Mouse (Mus musculus) lung, postnatal 10 days (tissue): ENCODE measurements around the gene Gm1043.

Experiments used
- DNase-seq: peaks from one replicate; pipeline ENCODE4 v3.0.0; 2021

Gm1043 gene

DNA sequence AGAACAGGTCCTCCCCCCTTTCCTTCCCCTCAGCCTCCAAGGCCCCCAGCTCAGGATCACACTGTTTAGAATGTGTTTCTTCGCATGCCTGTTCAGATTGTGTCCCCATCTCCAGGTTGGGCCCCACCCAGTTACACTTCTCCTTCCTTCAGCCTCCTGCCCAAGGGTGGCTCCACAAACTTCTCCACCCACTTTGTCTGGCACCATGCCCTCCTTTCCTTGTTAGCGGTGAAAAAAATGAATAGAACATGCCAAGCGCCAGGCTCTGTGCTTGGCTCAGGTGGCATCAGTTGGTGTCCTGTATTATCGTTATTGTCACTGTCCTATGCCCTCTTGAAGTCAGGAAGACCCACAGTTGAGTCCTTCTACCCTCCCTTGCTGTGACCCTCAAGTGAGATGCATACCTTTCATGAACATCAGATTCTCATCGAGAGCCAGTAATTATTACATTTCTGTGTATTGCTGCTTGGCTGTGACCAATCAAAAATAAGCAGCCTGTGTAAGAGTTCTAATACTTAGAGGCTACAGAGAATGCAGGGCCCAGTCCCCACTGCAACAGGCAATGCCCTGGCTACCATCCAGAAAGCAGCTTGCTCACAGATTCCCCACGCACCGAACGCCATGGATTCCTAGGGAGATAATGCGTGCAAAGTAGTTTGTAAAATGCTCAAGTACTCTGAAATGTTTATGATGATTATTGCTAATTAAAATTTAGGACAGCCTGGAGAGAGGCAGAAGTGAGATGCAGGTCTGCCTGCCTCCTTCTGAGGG lies 128.0 kb downstream of the Gm1043 start:
- DNase-seq: no peak

DNA sequence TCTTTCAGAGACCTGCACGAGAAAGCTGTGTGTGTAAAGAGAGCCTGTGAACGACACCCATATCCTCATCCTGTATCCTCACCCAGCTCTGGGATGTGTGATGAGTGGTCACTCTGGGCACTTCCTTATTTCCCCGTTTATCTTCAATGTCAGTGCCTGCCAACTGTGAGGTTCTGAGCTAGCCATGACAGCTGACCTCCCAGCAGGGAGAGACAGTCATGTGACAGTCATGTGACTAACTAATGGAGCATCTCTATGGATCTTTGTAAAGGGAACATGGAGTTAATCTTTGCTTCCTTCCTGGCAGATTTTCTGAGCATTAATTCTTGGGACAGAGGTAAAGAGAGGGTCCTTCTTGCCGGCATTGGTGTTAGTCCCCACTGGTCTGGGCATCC lies 128.5 kb downstream of the Gm1043 start:
- no peak for DNase-seq

DNA sequence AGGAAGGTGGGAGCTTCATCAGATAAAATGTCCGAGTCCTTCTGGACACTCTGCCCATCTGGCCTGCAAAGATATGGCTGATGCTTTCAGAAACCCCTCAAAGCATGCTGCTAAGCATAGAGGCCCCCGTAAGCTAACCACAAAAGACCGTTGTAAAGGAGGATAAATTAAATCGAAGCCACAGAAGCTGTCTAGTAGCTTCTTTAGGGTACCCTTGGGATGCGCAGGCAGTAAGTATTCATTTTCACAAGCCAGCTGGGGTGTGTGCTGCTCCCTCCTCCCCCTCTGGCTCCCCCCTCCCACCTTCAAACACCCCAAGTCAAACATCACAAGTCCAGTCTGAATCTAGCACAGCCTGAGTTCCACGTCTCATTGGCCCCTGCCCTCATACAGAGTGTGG lies 129.4 kb downstream of the Gm1043 start:
- DNase-seq: no peak

DNA sequence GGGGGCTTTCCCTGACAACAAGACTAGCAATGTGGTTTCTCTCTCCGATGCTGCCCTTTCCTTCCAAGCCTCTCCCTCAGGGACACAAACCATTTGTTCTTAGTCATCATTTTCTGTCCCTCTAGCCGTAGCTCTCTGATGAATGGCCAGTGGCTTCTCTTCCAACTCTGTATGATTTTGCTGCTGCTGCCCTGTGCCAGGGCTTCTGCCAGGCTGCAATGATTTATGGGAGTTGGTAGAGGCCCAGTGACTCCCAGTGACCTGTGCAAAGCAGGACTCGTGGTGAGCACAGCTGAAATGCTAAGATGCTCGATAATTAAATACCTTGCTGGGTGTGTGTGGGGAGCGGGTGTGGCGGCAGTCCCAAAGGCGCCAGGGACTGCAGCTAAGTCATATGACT lies 130.1 kb downstream of the Gm1043 start:
- DNase-seq: no peak

DNA sequence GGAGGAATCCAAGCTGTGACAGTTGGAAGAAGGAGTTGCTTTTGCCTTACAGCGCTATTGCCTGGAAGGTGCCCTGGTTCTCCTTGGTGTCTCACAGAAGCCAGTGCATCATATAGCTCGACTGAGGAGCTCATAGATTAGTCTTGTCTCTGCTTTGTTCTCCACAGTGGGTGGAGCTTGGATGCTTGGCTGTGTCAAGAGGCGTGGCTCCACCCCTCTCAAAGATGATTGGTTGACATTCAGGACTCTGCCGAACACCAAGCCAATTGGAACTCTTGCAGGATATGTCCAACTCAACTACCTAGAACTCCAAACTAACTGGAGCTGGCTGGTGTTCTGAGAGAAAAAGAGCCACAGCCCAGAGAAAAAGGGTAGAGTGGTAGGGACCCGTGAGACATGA lies 134.4 kb downstream of the Gm1043 start:
- no peak for DNase-seq

DNA sequence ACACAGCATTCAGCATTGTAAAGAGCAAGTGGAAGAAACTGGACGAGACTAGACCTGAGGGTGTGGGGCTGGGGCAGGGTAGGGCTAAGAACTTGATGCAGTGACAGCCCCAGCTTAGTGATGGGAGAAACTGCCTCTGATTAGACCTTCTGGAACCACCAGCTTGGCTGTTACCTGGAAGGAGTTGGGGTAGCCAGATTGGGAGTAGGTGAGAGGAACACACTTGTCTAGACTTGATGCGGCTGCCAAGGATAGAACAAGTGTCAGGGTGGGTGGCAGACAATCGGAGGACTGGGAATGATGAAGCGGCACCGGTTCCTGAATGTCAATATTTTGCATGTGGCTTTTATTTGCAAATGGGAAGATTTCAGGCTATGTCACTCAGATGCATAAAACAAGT lies 135.4 kb downstream of the Gm1043 start:
- no peak for DNase-seq

DNA sequence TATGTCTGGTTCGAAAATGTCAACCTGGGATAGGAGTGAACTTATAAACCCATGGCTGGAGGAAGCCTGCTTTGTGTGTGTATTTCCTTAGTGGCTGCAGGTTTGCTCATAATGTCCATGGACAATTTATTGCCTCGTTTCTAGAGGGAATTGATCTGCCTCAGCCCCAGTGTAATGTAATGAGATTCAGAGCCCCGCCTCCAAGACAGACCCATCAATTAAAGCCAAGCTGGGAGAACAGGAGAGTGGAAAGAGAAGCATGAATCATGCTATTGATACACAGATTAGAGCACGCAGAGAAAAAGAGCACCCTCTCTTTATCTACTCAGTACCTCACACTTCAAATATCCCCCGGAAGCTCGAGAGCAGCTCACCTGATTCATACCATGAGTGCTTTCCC lies 136.4 kb downstream of the Gm1043 start:
- DNase-seq: no peak

DNA sequence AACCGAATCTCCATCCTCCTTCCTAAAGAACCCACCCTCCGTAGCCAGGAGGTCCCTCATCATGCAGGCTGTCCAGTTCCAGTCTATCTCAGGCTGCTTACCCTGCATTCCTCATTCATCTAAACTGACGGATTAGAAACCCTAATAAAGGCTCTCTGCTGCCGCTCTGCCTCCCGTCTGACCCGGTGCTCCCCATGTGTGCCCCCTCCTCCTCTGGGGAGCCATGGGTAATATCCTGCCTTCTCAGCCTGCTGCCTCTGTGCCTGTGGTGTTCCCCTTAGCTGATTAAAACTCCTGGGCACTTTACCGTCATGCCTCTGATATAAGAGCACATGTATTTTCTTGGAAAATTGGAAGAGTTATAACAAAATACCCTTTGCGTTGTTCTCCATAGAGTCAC lies 137.1 kb downstream of the Gm1043 start:
- no peak for DNase-seq

DNA sequence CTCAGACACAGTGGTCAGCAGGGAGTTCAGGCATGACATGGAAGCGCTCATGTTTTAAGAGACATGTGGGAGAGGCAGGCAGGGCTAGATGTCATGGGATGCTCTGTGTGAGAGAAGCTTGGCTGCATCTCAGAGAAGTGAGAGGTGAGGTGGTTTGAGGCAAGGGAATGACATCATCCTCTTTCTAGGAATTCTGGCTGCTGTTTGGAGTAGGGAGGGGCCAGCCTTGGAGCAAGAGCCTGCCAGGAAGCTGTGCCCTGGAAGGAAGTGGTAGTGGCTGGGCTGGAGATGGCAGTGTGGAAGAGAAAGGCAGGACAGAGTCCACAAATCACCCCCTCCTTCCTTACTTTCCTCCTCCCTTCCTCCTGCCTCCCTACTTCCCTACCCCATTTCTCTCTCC lies 140.5 kb downstream of the Gm1043 start:
- no peak for DNase-seq

DNA sequence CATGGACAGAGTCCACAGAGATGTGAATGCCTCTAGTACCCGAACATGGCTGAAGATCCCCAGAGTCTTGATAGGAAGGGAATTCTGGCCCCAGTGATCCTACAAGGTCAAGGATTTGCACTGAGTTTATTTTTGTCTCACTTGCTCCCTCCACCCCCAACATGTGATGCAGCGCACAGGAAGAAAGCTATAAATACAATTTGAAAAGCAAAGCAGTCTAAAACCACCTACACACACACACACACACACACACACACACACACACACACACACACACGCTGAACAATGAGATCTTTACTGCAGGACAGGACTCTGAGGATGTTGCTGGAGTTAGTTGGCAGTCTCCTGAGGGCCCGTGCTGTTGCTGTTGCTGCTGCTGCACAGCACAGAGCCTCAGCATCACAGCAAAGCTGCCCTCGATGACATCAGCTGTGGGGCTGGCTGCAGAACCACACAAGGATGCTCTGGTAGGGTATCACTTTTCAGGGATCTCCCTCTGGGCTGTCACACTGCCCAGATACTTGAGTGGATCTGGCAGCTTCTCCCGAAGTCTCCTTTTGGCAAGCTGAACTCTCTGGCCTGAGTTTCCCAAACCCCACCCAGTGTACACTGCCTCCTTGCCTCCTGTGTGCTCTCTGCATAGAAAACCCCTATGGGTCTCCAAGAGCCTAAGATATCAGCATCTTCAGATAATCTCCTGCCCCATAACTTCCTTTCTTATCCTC lies 142.9 kb downstream of the Gm1043 start:
- no peak for DNase-seq

DNA sequence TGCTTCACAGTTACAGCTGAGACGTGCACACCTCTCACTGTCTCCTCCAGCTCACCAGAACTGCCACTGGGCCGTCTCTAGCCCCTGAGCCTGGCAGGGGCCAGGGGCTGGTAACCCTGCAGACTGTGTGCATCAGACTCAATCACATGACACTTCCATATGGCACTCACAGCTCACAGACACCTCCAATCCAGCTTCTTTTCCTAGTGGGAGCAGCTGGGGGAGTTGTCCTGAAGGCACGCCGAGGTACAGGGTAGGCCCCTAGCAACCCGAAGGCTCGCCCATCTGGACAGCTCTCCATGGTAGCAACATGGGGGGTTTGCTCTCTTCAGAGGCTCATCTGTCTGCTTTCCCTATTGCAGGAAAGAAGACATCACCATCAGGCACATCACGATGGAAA lies 143.7 kb downstream of the Gm1043 start:
- no peak for DNase-seq

DNA sequence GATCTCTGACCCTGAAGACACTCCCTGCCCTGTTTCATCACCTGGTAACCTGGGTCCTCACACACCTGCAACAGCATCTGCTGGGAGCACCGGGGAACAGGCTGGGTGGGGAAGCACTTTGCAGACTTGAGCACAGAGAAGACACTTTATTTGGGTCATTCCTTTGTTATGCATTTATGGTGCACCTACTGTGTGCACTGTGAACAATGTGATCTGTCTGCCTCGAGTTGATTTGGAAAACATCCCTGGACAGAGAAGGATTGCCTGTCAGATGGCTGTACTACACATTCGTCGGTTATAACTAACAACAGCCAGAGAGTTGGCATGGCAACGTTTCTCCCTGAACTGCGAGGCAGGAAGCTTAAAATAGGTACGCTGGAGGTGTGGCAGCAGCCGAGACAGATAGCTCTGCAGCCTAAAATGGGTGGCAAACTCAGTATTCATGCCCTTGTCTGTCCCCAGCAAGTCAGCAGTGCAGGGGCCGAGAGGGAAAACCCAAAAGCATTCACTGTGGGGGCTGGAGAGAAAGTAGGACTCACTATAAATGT lies 147.9 kb downstream of the Gm1043 start:
- no peak for DNase-seq

DNA sequence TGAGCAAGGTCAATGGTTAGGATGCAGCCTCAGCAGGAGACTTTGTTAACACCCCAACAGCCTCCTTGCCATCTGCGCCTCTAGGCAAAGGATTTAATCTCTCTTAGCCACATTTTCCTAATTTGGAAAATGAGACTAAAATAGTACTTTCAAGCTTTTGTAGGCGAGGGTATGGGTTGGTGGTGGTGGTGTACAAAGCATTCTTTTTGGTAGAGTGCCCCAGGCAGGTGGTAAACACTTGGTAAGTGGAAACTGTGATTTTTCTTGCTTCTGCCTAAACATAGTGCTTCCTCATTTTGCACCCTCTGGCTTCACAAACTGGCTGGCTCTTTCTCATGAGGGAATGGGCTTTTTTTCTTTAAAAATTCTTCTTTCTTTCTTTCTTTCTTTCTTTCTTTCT lies 153.5 kb downstream of the Gm1043 start:
- no peak for DNase-seq

DNA sequence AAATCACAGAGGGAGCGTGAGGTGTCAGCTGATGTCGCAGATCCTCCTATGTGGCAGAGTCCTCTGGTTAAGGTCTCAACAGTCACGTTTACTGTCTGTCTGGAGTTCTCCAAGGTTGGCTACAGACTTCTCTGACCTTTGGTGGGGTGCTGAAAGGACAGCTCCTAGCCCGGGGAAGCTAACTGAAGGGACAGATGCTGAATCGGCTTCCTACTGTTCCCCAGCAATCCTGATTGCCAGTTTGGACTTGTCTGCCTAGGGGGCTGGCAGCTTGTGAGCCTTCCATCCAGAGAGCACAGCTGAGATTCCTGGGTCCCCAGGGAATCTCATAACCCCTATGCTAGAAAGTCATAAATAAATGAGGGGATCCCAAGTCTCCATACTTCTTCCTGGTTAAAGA lies 155.4 kb downstream of the Gm1043 start:
- DNase-seq: no peak

DNA sequence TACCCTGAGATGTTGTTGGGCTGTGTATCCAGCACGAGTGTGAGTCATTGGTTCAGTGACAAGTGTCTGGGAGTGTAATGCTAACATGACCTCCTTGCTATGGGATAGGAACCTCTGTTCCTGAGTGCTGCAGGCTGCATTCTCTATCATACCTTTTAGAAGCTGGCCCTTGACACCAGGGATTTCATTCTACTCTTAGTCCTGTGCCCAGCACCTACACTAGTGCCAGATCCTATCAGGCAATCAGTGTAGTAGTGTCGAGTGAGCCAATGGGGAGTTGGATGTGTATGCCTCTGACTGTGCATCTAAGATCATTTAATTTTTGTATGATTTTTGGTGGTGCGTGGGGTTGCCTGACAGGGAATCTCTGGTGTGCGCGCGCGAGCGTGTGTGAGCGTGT lies 156.1 kb downstream of the Gm1043 start:
- no peak for DNase-seq

DNA sequence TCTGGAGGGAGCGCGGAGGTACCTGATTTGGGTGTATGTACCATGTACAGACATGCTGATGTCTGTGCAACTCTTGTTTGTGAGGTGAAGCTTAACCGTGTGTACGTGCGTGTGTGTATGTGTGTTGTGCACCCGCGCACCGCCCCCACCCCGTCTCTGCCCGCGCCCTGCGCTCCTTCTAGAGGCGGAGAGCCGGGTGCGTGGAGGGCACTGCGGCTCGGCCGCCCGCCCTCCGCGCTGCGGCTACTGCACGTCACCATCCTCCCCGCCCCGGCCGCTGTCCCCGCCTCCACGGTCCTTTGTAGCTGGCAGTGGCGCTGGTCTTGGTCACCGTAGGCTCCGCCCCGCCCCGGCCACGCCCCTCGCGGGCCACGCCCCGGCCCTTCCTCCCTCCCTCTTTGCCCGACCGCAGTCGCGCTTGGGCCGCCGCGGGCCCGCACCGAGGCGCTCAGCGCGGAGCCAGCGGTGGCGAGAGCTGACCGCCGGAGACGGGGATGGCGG lies 156.5 kb downstream of the Gm1043 start, which contains the start of gene Crmp1:
Gene Crmp1 (plus strand): TSS at position 290 of the 501 bp plus-strand sequence.
- no peak for DNase-seq

DNA sequence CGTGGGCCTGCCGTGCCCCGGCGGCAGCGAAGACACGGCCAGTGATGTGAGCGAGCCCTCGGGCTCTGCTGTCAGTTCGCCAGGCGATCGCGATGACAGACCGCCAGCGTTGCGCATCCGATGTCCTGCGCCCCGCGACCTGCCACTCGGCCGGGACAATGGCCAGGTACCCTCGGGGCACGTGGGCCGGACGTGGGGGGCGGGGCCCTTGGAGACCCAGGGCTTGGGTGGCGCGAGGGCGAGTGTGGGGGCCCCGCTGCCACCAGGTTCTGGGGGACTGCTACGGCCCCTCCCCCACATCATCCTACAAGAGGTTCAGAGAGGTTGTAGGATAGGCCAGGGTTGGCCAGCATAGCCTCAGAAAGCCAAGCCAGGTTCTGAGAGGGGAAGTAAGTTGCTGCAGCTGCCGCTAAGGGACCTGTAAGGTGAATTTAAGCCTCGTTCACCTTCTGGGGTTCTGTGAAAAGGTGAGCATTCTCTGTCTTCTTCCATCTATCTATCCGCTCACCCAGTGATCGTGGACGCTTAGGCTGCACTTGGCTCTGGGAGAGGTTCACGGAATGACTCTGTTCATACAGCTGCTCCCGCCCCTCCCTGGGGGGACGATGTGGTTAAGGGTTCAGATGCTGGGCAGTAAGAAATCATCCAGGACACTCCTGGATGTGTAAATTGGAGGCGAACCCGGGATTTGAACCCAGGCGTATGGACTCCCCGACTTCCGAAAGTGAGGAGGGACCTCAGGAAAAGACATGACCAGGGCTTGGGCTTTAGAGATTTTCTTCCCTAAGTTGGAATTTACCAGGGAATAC lies 157.4 kb downstream of the Gm1043 start:
- DNase-seq: no peak

DNA sequence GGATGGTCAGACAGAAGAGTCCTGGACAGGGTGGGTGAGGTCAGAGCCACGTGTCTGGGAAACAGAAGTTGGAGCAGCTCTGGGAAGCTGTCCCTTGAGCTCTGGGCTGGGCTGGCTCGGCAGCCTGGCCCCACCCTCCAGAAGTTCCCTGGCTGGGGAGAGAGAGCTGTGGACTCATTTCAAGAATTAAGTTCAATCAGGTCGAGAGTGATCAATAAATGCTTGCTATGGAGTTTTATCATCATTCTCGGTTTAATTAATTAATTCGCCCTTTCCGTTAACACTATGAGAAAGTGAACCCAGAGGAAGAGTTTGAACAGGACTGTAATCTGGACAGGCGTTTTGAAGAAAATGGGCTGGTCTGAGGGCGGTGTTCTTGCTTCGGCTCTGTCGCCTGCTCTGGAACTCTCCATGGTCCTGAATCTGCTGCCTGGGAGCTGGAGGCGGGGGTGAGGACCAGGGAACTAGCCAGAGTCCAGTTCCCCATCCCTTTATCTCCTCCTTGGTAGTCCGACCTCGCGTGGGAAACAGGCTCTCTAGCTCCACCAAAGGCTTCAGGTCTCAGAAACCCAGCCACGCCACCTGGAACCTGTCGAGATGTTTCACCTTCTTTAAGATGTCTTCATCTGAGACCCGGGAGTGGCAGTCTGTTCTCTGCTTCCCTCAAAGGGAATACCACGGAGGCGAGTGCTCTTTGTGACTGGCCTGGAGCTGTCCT lies 158.2 kb downstream of the Gm1043 start:
- peak; percentile 83 for DNase-seq

DNA sequence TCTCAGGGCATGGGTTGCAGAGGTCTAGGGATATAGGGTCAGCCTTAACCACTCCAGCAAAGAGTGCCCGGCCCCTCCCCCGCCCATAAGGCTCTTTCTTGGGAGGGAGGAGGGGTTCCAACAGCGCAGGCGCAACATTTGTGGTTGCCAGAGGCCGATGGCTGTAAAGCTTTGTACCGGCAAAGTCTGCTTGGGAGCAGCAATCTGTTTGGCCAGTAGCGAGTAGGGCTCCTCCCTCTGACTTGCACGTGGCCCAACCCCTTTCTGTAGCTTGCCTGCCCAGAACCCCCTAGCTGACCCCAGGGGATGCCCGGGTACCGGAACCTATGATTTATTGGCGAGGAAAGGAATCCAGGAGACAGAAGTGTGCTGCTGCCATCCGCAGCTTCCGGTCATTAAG lies 159.0 kb downstream of the Gm1043 start:
- DNase-seq: no peak

DNA sequence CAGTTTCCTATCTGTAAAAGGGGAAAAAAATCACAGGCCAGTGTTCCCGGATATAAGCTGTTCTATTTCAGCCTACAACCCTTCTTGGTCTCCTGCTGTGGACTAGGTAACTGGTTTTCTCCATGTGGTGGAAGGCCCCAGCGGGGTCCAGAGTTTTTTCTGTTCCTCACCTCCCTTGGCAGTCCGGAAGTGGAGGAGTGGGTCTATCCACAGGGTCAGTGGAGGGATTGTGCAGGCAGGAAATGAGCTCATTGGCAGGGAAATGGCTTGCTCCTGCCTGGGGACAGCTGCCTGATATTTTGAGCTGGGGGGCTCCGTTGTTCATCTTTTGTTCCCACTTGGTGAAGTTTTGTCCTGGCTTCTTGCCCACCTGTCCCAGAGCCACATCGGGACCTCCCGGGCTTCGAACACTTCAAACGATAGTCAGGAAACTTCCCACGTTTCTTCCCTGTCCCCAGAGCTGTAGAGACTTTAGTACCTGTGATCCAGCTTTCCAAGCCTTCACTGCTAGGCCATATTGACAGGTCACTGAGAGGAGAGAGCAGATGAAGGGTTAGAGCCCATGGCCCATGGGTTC lies 159.6 kb downstream of the Gm1043 start:
- DNase-seq: no peak

DNA sequence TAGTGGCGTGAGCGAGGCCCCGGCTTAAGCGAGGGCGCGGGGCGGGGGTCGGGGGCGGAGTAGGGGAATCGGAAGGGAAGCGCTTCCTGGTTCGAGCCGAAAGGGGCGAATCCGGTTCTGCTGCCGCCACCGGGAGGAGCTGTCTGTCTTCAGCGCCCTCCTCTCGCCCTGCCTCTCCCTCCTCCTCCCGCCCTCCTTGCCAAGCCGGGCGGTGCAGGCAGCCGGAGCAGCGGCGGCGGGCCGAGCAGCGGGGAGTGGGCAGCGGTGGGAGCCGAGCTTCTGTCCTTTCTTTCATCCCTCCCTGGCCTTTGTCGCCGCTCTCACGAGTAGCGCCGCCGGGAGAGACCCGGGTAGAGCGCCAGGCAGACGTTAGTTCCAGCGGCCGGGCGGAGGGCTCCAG lies 160.5 kb downstream of the Gm1043 start:
- DNase-seq: no peak
